Mouse (Mus musculus) A20 (cell line): ENCODE results near the gene Krt19.

Experiments
- DNase-seq: peaks from one replicate; pipeline ENCODE4 v3.0.0-alpha.2; 2011; ENCODE audit warnings: low read depth, low spot score

Krt19 gene

GRCm38 (mm10) chr11:100148615-100149330 lies at the start of gene Krt19:
Gene Krt19, minus strand, starts transcription at chr11:100148665.
- DNase-seq: no peak

DNA sequence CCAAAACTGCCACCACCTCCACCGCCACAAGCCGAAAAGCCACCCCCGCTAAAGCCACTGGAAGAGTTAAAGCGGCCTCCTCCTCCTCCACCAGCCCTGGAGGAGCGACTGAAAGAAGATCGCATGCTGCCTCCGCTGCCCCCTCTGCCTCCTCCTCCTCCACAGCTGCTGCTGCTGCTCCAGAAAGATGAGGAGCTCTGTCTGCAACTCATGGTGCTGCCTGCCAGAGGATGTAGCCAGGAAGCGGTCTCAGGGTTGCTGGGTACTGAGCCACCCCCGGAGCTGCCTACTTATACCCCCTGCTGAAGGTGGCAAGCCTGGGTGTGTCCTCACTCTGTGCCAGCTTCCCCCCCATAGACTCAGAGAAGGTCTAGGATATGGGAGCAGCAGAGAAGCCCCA lies 44.5 kb upstream of the Krt19 start, which contains the start of gene Krt9:
Gene Krt9, minus strand, starts transcription at position 255 of the 400 bp plus-strand sequence.
- DNase-seq: no peak

GRCm38 (mm10) chr11:100191820-100192219 lies 43.4 kb upstream of the Krt19 start:
- no peak for DNase-seq

DNA sequence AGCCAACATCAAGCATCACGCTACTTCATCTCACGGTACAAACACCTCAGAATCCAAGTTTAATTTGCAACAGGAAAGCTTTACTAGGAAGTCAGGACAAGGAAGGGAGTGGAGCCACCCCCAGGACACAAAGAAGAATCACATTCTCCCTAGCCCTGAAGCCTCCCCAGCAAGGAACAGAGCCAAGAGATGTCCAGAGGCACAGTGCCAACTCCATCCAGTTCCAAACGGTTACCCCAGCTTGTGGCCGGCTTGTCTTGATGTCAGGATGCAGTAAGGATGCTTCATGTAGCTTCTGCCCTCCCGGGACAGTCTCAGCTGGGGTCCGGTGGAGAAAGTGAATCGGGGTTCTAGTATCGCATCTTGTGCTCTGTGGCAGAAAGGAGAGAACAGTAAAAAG lies 38.3 kb upstream of the Krt19 start:
- no peak for DNase-seq

GRCm38 (mm10) chr11:100181725-100182124 lies 33.3 kb upstream of the Krt19 start:
- no peak for DNase-seq

DNA sequence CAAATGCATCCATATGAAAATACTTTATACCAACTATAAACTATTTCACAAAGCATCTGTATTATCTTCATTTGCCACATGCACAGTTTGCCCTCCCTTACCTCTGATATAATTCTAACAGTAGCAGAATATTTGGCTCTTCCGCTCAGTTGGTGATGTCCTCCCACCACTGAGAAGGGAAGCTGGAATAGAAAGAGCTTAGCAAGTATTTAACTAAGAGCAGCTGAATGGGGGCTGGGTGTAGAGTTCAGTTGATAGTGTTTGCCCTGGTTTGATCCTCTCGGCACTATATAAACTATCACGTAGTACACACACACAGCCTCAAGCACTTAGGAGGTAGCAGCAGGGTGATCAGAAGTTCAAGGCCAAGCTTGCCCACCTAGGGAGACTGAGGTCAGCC lies 30.8 kb upstream of the Krt19 start:
- no peak for DNase-seq

GRCm38 (mm10) chr11:100178307-100178706 lies 29.8 kb upstream of the Krt19 start:
- no peak for DNase-seq

GRCm38 (mm10) chr11:100176791-100177190 lies 28.3 kb upstream of the Krt19 start:
- DNase-seq: no peak

DNA sequence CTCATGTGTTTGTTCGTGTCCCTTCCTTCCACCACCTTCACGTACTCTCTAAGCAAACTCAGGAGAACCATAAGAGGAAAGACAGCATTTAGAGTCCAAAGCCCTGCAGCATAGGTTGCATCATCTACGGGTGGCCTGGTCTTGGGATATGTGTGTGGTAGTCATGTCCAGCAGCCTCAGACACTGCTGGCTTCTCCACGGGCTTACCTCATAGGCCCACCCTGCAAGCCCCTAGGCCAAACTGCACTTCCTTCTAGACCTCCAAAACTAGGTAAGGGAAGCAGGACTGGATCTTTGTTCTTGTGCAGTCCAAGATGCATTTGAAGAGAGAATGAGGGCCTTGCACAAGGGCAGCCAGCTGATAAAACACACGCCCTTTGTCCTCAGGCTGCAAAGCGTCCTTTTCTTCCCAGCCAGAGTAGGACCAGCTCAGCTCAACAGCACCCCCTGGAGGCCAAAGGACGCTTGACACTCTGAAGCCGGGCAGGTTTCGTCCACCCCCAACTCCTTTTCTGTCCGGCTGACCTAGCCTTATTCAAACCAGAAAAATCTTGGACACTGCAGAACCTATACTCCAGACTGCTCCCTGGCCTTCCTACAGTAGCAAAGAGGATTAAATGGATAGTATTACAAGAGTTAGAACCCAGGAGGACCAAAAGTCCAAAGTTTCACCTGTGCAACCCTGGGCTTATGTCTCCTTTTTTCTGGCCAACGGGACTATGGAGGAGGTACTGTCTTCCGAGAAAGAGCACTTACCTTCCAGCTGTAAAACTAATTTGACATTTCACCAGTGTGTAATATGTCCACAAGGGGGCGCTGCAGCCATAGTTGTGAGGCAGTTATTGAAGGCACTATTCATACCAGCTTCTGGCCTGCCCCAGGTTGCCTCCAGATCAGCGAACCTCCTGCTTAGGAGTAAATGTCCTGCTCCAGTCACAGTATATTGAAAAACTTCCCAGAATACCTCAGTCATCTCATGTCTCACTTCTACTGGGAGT lies 20.6 kb upstream of the Krt19 start:
- DNase-seq: peak; percentile 68

GRCm38 (mm10) chr11:100168071-100168470 lies 19.6 kb upstream of the Krt19 start:
- no peak for DNase-seq

DNA sequence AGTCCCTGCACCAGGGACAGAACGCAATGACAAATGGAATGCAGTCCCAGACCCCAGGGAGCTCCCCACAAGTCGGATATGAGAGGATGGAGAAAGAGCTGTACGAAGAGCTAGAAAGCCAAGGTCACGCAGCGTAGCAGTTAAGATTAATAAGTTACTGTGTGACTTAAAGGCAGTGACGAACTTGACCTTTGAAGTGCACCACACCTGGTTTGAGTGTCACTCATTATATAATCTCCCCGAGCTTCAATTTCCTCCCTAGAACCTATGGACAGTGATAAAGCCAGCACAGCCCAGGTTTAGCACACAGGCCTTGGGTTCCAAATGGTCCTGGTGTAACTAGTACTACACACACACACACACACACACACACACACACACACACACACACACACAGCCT lies 15.9 kb upstream of the Krt19 start:
- DNase-seq: no peak

DNA sequence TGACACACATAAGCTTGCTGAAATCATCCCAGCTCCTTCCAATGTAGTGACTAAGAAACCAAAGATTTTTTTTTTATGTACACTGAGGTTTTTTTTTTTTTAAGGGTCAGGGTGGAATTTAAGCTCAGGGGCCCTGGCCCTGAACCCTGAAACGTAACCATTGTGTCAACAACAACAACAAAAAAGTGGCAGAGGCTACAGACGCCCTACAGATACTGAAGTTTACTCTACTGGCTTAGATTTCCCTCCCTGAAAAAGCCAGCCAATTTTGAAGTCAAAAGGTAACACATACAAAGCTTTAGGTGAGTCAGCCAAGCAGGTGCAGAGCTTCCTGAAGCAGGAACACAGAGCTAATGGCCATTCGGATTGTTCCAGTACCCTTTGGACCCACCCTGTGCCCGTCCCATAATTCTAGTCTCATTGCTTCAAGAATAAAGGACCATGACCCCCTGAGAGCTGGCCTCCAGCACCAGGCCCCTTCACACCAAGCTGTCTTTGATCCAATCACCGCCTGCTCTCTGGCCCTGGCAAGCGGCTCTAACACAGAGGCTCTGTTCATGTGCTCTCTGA lies 9.5 kb upstream of the Krt19 start:
- DNase-seq: no peak

GRCm38 (mm10) chr11:100157331-100157730 lies 8.9 kb upstream of the Krt19 start:
- DNase-seq: no peak

- DNase-seq: no peak
These were observed 7.2 kb upstream of the Krt19 start for GRCm38 (mm10) chr11:100155497-100156255.

GRCm38 (mm10) chr11:100147566-100148353 lies 705 bp downstream of the Krt19 start:
- DNase-seq: no peak

DNA sequence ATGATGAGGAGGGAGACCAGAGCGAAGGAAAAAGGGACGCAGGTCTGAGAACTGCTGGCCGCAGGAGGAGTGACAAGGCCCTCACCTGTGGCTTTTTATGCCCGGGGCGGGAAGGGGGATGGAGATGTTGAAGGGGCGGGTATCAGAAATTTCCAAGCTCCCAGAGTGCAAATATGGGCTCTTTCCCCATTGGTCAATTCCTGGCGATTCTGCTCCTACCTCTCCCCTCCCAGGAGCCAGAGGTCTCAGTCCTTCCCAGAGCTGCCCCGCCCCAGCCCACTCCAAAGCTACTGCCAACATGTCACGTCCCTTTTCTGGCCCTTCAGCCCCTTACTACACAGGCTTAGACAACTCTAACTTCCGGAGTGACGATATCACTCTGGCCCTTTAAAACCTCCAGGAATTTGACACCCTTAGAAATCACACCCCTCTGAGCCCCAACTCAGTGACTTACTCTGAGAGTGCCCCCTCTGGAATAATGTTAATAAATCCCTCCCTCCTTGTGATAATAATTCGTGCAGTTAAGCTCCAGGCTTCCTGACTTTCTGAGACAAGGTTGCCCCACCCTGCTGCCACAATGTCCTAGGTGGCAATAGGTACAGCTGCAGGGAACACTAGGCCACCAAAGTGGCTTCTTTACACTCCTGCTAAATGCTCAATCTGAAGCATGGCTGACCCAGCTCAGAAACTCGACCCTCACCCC lies 2.5 kb downstream of the Krt19 start:
- DNase-seq: no peak

DNA sequence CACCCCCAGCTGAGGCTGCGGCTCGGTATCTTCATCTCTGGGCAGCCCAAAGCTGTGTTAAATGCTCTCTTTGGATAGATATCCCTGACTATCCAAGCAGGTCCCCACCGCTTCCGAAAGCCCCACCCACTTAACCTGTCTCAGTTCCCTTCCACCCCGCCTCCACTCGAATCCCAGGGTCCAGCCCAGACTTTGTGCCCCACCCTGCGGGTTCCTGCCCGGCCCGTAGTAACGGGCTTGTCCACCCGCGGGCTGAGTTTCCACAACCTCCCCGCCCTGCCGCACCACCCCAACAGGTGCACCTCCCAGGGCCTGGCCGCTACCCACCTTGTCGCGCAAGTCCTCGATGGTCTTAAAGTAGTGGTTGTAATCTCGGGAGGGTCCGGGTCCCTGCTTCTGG lies 3.4 kb downstream of the Krt19 start:
- no peak for DNase-seq

DNA sequence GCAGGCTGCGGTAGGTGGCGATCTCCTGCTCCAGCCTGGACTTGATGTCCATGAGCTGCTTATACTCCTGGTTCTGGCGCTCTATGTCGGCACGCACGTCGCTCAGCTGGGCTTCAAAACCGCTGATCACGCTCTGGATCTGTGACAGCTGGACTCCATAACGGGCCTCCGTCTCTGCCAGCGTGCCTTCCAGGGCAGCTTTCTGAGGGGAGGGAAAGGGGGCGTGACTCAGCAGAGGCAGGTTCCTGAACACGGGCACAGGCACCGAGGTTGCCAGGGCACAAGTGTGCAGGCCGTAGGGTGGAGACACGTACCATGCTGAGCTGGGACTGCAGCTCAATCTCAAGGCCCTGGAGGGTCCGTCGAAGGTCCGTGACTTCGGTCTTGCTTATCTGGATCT lies 7.5 kb downstream of the Krt19 start:
- DNase-seq: no peak

DNA sequence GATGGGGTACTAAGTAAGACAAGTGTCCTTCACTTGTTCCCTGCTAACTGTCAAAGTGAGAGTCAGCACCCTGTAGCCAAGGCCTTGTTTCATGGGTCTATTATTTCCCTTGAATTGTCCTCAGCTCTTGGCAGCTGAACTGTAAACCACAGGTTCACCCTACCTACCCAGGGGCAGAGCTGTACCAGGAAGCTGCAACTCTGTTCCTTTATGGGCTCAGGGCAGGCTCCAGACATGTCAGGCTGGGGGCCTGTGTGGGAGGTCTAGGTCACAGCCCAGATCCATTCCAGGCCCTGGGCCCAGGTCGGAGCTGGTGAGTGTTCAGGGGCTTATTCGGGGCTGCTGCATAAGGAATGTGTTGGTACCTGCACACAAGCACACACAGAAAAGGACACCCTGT lies 9.1 kb downstream of the Krt19 start:
- DNase-seq: no peak

- DNase-seq: no peak
These were observed 9.7 kb downstream of the Krt19 start for GRCm38 (mm10) chr11:100138809-100139208.
